Mouse (Mus musculus) right cerebral cortex, postnatal 4 days (tissue): ENCODE data around the gene Ttc28.
A peak's percentile ranks its signal among the peaks of the same experiment; 100 is the strongest.

Experiments used
- DNase-seq: peaks from one replicate; pipeline ENCODE4 v3.0.0-alpha.2; 2022

The Ttc28 gene

GRCm38 (mm10) chr5:111055507-111055906, 175.9 kb downstream of the Ttc28 start:
- no peak for DNase-seq

- DNase-seq, result no peak
Measured at GRCm38 (mm10) chr5:111057084-111057483, 177.5 kb downstream of the Ttc28 start.

GRCm38 (mm10) chr5:111058401-111059139, 179.0 kb downstream of the Ttc28 start:
- DNase-seq, result peak; percentile 55

- no peak for DNase-seq
Measured at GRCm38 (mm10) chr5:111059140-111059921, 179.7 kb downstream of the Ttc28 start.

GRCm38 (mm10) chr5:111060246-111060745, 180.7 kb downstream of the Ttc28 start:
- DNase-seq, result no peak

- no peak for DNase-seq
Measured at GRCm38 (mm10) chr5:111063155-111063554, 183.6 kb downstream of the Ttc28 start.

- DNase-seq, result no peak
Measured at GRCm38 (mm10) chr5:111063991-111064390, 184.4 kb downstream of the Ttc28 start.

GRCm38 (mm10) chr5:111065770-111066169, 186.2 kb downstream of the Ttc28 start:
- no peak for DNase-seq

- no peak for DNase-seq
Measured at GRCm38 (mm10) chr5:111069503-111069902, 189.9 kb downstream of the Ttc28 start.

GRCm38 (mm10) chr5:111069931-111070330, 190.3 kb downstream of the Ttc28 start:
- no peak for DNase-seq

- DNase-seq, result no peak
Measured at GRCm38 (mm10) chr5:111070361-111070760, 190.8 kb downstream of the Ttc28 start.

GRCm38 (mm10) chr5:111073316-111073736, 193.7 kb downstream of the Ttc28 start:
- DNase-seq, result no peak

- no peak for DNase-seq
Measured at GRCm38 (mm10) chr5:111074050-111074449, 194.4 kb downstream of the Ttc28 start.

GRCm38 (mm10) chr5:111075841-111076240, 196.2 kb downstream of the Ttc28 start:
- no peak for DNase-seq

GRCm38 (mm10) chr5:111077261-111077660, 197.7 kb downstream of the Ttc28 start:
- no peak for DNase-seq

- no peak for DNase-seq
Measured at GRCm38 (mm10) chr5:111080601-111081000, 201.0 kb downstream of the Ttc28 start.

GRCm38 (mm10) chr5:111085849-111086248, 206.2 kb downstream of the Ttc28 start:
- no peak for DNase-seq

GRCm38 (mm10) chr5:111096750-111097149, 217.1 kb downstream of the Ttc28 start:
- no peak for DNase-seq

GRCm38 (mm10) chr5:111097233-111098160, 217.9 kb downstream of the Ttc28 start:
- no peak for DNase-seq

GRCm38 (mm10) chr5:111098516-111099274, 219.1 kb downstream of the Ttc28 start:
- DNase-seq, result no peak

- DNase-seq, result no peak
Measured at GRCm38 (mm10) chr5:111100585-111100984, 221.0 kb downstream of the Ttc28 start.

- DNase-seq, result no peak
Measured at GRCm38 (mm10) chr5:111101383-111101932, 221.9 kb downstream of the Ttc28 start.
